Mouse (Mus musculus): ENCODE measurements at regions not wholly inside any gene's neighbourhood (a gene's known extent, or its start where the extent isn't known, plus 50 kb on each side); places are given as distances from the start of the nearest gene placed in this dataset.

DNA sequence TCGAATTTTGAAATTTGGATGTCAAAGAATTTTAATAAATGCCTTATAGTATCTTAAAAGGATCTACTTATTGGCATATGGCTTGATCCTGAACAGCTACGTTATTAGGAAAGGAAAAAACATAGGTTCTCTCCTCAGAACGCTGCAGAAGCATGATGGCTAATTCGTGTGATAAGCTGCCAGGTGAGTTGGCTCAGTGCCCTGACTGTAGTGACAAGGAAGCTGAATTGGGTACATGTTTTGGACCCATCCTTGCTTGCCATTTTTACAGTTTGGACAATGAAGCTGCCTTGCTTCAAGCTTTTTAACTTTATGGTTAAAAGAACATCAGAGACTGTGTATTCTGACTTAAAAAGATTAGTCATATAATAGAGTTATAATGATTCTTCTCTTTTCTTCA, 128.9 kb upstream of the Bcl2a1c start:
- TF ChIP-seq CTCF (IDR thresholded peaks at IDR 0.05), result no peak
- no peak for TF ChIP-seq EP300 (IDR thresholded peaks at IDR 0.05)

All from lung, postnatal 0 days (tissue).